Mouse (Mus musculus): Measurements from ENCODE around the gene Strip1. TPM values are rescaled to one million over a fixed set of nuclear protein-coding genes. Genes with fewer than 3 reads are reported as not detected.

The Strip1 gene
- total RNA-seq, 1 experiment from 2014 or later = 33.5 TPM

- no peak for DNase-seq
These were observed 3.9 kb downstream of the Strip1 start for GRCm38 (mm10) chr3:107627641-107628040.

GRCm38 (mm10) chr3:107626751-107627150, 4.7 kb downstream of the Strip1 start:
- no peak for DNase-seq

GRCm38 (mm10) chr3:107625536-107625935, 6.0 kb downstream of the Strip1 start:
- no peak for DNase-seq

- no peak for DNase-seq
These were observed 7.1 kb downstream of the Strip1 start for GRCm38 (mm10) chr3:107624424-107624823.

GRCm38 (mm10) chr3:107622537-107622936, 9.0 kb downstream of the Strip1 start:
- no peak for DNase-seq

- DNase-seq = no peak
These were observed 10.0 kb downstream of the Strip1 start for GRCm38 (mm10) chr3:107621286-107622075.

GRCm38 (mm10) chr3:107619911-107620310, 11.6 kb downstream of the Strip1 start:
- DNase-seq = peak; percentile 26

- no peak for DNase-seq
These were observed 13.7 kb downstream of the Strip1 start for GRCm38 (mm10) chr3:107617800-107618199.

- DNase-seq = peak; percentile 70
These were observed 18.5 kb downstream of the Strip1 start for GRCm38 (mm10) chr3:107612902-107613525.

GRCm38 (mm10) chr3:107611394-107611793, 20.1 kb downstream of the Strip1 start:
- DNase-seq = no peak

- DNase-seq = no peak
These were observed 22.1 kb downstream of the Strip1 start for GRCm38 (mm10) chr3:107609376-107609775.

- DNase-seq = no peak
These were observed 22.7 kb downstream of the Strip1 start for GRCm38 (mm10) chr3:107608808-107609207.

GRCm38 (mm10) chr3:107607221-107607620, 24.3 kb downstream of the Strip1 start:
- DNase-seq = no peak

GRCm38 (mm10) chr3:107605304-107605703, 26.2 kb downstream of the Strip1 start:
- DNase-seq = peak; percentile 86

GRCm38 (mm10) chr3:107600127-107600526, 31.4 kb downstream of the Strip1 start:
- DNase-seq = no peak

- DNase-seq = no peak
These were observed 33.7 kb downstream of the Strip1 start for GRCm38 (mm10) chr3:107597586-107598389.

- no peak for DNase-seq
These were observed 34.4 kb downstream of the Strip1 start for GRCm38 (mm10) chr3:107597134-107597533.

GRCm38 (mm10) chr3:107596559-107596958, 34.9 kb downstream of the Strip1 start:
- peak; percentile 26 for DNase-seq

- DNase-seq = no peak
These were observed 35.5 kb downstream of the Strip1 start for GRCm38 (mm10) chr3:107595938-107596461.

- DNase-seq = no peak
These were observed 36.1 kb downstream of the Strip1 start for GRCm38 (mm10) chr3:107595264-107595937.

- DNase-seq = no peak
These were observed 36.7 kb downstream of the Strip1 start, which contains the start of gene Alx3 for GRCm38 (mm10) chr3:107594662-107595263. Alx3 (plus strand) TSS chr3:107595031.
